In the genomic region with DNA sequence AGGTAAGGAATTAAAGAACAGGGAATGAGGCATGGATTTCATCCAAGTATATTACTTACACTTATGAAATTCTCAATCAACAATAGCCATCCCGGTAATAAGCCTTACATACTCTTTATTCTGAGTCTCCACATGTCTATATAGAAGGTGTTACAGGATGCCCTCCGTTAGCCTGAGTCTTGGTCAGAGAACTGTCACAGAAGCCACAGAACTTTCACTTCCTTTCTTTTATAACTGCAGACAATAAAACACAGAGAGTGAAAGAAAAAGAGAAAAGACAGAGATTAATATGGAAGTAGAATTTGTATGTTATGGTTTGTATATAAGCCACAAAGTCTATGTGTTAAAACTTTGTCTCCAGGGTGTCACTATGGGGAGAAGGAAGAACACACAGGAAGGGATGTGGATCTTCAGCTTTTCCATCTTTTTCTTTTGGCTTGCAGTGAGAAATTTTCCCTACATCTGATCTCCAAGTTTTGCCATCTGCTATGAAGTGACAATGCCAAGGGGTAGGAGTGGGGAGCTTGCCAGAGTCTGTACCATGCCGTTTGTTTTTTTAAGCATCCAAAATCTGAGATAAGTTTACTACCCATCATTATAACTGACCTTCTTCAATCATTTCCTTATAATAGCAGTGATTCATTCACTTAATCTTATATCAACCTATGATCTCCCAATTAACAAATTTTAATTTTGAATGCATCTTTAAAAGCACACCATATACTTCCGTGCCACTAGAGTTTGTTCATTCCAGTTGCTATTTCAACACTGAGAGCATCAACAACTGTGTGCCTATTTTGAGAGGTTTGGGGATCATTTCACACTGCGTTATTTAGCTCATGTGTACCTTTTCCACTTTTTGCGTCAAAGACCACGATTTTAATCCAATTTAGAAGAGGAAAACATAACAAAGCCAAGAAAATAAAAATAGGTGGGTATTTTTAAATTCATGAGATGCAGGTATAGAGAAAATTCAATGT, we compare ENCODE assay signal across 12 mouse cellular contexts.
A peak's percentile ranks its signal among the peaks of the same experiment; 100 is the strongest.
DNase-seq lines count a peak whose midpoint lies in the region; ATAC-seq lines count a peak whose summit lies in the region.
"Had no signal": no experiment of that assay in that cellular context is flagged by ENCODE, and none has a peak within 500 bp of the region (broad histone marks: within the 10 kb centered on the region; RNA-seq: fewer than 3 reads in every experiment).

No protein-coding gene starts in this region.

- intact Hi-C loops in gastrocnemius, postnatal 36 days (cut with DNase I): no loop called here

- H3K4me2 ChIP-seq in forebrain, embryonic 13.5 days: no peak overlapping the region
- H3K4me2 ChIP-seq in forebrain, embryonic 16.5 days (ENCODE audit: low read length): no peak overlapping the region
- no peak overlapping the region for H3K4me2 ChIP-seq in kidney, embryonic 15.5 days
- H3K4me2 ChIP-seq: heart, embryonic 13.5 days; midbrain, embryonic 11.5 days had no signal

- H3K4me1 ChIP-seq in forebrain, embryonic 13.5 days: no peaks in the 10 kb centered on the region
- H3K4me1 ChIP-seq in forebrain, embryonic 10.5 days: no peaks in the 10 kb centered on the region
- no peaks in the 10 kb centered on the region for H3K4me1 ChIP-seq in forebrain, embryonic 16.5 days (replicated peaks; ENCODE audit: control insufficient read depth, insufficient read depth, low read length)
- no peaks in the 10 kb centered on the region for H3K4me1 ChIP-seq in kidney, embryonic 15.5 days
- H3K4me1 ChIP-seq: heart, embryonic 13.5 days had no signal

- H3K9me3 ChIP-seq in forebrain, embryonic 13.5 days (replicated peaks): no peaks in the 10 kb centered on the region
- no peaks in the 10 kb centered on the region for H3K9me3 ChIP-seq in forebrain, embryonic 10.5 days
- no peaks in the 10 kb centered on the region for H3K9me3 ChIP-seq in forebrain, embryonic 16.5 days (ENCODE audit: control insufficient read depth, low read length)
- no peaks in the 10 kb centered on the region for H3K9me3 ChIP-seq in kidney, embryonic 15.5 days (replicated peaks)

- no peaks in the 10 kb centered on the region for H3K36me3 ChIP-seq in forebrain, embryonic 13.5 days (ENCODE audit: poor library complexity, severe bottlenecking)
- H3K36me3 ChIP-seq in forebrain, embryonic 10.5 days (replicated peaks): no peaks in the 10 kb centered on the region
- H3K36me3 ChIP-seq in forebrain, embryonic 16.5 days (ENCODE audit: control insufficient read depth, insufficient read depth): no peaks in the 10 kb centered on the region
- H3K36me3 ChIP-seq in kidney, embryonic 15.5 days: no peaks in the 10 kb centered on the region
- H3K36me3 ChIP-seq: heart, embryonic 13.5 days had no signal

- no peak overlapping the region for H3K4me3 ChIP-seq in forebrain, embryonic 13.5 days
- H3K4me3 ChIP-seq in forebrain, embryonic 10.5 days: no peak overlapping the region
- H3K4me3 ChIP-seq in forebrain, embryonic 16.5 days (replicated peaks; ENCODE audit: low read length): no peak overlapping the region
- H3K4me3 ChIP-seq in kidney, embryonic 15.5 days (replicated peaks): no peak overlapping the region
- H3K4me3 ChIP-seq: heart, embryonic 13.5 days had no signal

- ATAC-seq in forebrain, embryonic 13.5 days: peak; percentile 38; the same call in 1 of the 2 replicates
- ATAC-seq in forebrain, embryonic 16.5 days: peak; percentile 77
- ATAC-seq in kidney, embryonic 15.5 days (replicated peaks; ENCODE audit: low FRiP score): no peak
- ATAC-seq: liver, postnatal 0 days had no signal

- no peak for DNase-seq in forebrain, embryonic 10.5 days (ENCODE audit: extremely low spot score, low spot score)
- peak; percentile 43 to 48 for DNase-seq in layer of hippocampus, postnatal 36 days
- peak; percentile 33 for DNase-seq in right cerebral cortex, postnatal 25 days
- no peak for DNase-seq in kidney, postnatal 25 days
- no peak for DNase-seq in gastrocnemius, postnatal 36 days
- DNase-seq: liver, postnatal 0 days; thymus, adult 2 months had no signal

- 85% methylated on average over 7 of the region's 7 CpGs for WGBS in forebrain, embryonic 13.5 days
- 88% methylated on average over 7 of the region's 7 CpGs for WGBS in forebrain, embryonic 10.5 days
- WGBS in forebrain, embryonic 16.5 days: 69% methylated on average over 7 of the region's 7 CpGs
- WGBS in kidney, embryonic 15.5 days: 85% methylated on average over 7 of the region's 7 CpGs

- H3K9ac ChIP-seq in forebrain, embryonic 13.5 days: no peak overlapping the region
- no peak overlapping the region for H3K9ac ChIP-seq in forebrain, embryonic 16.5 days (replicated peaks; ENCODE audit: low read depth, low read length)
- no peak overlapping the region for H3K9ac ChIP-seq in kidney, embryonic 15.5 days
- H3K9ac ChIP-seq: heart, embryonic 13.5 days; liver, postnatal 0 days had no signal

- H3K27me3 ChIP-seq in forebrain, embryonic 13.5 days: no peaks in the 10 kb centered on the region
- H3K27me3 ChIP-seq in forebrain, embryonic 10.5 days (ENCODE audit: poor library complexity, severe bottlenecking): no peaks in the 10 kb centered on the region
- no peaks in the 10 kb centered on the region for H3K27me3 ChIP-seq in forebrain, embryonic 16.5 days (replicated peaks; ENCODE audit: control insufficient read depth, insufficient read depth, low read length)
- no peaks in the 10 kb centered on the region for H3K27me3 ChIP-seq in kidney, embryonic 15.5 days
- H3K27me3 ChIP-seq: heart, embryonic 13.5 days had no signal

- H3K27ac ChIP-seq in forebrain, embryonic 13.5 days: no peak overlapping the region
- no peak overlapping the region for H3K27ac ChIP-seq in forebrain, embryonic 10.5 days
- no peak overlapping the region for H3K27ac ChIP-seq in forebrain, embryonic 16.5 days (ENCODE audit: low read length)
- no peak overlapping the region for H3K27ac ChIP-seq in kidney, embryonic 15.5 days
- H3K27ac ChIP-seq: heart, embryonic 13.5 days had no signal

Comparison
In these comparisons a context has a peak if more than half of its experiments do, and no peak if none do; other contexts are left out.
1. DNase-seq: peak in layer of hippocampus, postnatal 36 days (2 of 2) and right cerebral cortex, postnatal 25 days (single experiment); none in forebrain, embryonic 10.5 days (single experiment), kidney, postnatal 25 days (0 of 2) and gastrocnemius, postnatal 36 days (0 of 2).